Mouse (Mus musculus): ENCODE measurements around the gene Muc2.
"Not testable (repeated sequence)": the region's sequence is repeated elsewhere in the genome, so short reads cannot be mapped to it uniquely, and the experiment has no call there.

The Muc2 gene

DNA sequence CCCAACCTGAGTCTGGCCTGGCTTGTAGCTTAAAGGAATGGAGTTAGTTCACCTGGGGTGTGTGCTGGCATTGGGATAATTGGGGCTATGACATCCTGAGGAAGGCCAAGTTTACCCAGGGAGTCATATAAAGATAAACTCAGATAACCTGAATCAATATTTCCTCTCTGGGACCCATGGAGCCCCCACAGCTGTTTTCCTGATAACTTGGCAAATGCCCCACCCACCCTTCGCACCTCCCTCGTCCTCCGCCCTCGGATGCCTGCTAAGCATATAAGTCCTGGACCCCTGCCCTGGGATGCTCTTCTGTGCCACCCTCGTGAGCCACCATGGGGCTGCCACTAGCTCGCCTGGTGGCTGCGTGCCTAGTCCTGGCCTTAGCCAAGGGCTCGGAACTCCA lies at the start of gene Muc2:
TSS of gene Muc2 (plus strand) at position 301 of the 400 bp plus-strand sequence.
- no peak for DNase-seq

DNA sequence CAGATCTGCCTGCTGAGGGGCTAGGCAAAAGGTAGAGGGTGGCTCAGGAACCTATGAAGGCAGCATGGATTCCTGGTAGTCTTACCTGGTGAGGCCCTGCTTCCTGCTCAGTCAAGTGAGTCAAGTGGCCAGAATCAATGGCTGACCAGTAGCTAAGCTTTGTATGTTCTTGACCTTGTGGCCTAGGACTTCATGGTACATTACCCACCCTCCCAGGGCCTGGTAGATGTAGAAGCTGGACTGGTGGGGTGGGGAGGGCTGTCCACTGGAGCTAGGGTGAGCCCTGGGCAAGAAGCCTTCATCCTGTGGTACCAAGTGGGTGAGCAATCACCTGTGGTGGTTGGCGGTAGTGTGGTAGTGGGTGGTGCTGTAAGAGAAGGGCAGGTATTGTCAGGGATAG lies 47.8 kb upstream of the Muc2 start:
- no peak for DNase-seq

GRCm38 (mm10) chr7:141643160-141643559 lies 47.0 kb upstream of the Muc2 start:
- DNase-seq: no peak

DNA sequence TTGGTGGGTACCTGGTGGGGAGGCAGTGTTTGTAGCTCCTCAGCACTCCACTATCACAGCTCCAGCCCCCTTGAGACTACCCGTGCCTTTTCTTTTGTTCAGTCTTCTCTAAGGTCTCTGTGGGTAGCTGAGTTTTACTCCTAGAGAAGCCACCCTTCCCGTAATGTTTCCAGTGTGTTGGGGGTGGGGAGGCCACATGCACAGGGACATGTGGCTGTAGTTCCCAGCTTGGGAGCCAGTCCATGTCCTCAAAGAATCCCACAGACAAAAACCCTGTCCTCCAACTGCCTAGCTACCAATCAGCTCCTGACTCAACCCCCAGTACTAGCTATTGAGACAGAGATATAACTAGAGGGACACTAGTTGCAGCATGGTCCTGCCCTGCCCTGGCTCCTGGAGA lies 43.1 kb upstream of the Muc2 start:
- DNase-seq: no peak

GRCm38 (mm10) chr7:141647815-141648214 lies 42.3 kb upstream of the Muc2 start:
- no peak for DNase-seq

DNA sequence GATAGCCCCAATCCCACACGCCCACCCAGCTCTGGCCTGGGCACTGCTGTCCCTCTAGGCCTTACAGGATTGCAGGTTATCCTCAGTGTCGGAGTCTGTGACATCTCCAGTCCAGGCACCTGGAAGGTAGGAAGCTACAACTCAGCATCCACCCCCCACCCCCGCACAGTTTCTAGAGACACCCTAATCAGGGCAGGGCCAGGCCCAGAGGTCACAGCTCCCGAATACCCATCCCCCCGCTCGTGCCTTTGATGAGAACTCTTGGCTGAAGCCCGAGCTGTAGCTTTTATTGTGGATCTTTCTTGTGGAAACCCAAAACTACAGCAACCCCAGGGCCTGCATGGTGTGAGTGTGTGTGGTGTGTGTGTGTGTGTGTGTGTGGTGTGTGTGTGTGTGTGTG lies 37.9 kb upstream of the Muc2 start:
- DNase-seq: no peak

DNA sequence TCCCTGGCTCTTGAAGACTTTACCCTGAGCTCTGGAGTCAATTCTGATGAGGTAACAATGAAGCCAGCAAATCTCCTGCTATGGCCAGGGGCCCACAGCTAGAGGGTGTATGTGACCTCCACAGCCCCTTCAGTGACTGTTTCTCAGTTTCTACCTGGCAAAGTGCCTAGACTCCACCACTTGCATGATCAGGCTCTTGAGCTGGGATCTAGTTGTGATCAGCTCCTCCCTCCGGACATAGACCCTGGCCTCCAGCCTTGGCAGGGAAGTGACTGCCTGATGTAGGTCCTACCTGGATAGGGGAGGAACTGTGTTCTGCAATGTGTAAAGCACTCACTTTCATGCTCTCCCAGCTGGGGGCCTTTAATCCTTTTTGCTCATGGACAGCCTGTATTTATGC lies 29.8 kb upstream of the Muc2 start:
- no peak for DNase-seq

DNA sequence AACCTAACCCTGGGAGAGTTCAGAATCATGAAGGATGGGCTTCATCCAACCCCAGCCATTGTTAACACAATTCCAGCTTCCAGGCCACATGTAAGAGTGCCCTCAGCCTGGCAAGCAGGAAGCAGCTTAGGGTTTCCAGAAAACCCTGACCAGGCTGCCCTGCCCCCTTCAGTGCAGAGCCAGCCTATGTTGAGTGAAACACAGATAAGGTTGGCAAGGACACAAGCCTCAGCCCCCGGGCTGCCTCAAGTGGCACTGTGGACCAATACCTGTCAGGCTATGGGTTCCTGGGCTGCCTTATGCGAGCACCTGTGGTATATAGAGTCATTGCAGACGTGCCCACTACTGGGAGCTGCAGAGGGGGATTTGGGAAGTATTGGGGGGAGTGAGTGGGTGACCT lies 28.7 kb upstream of the Muc2 start:
- DNase-seq: no peak

- no peak for DNase-seq
Observed at GRCm38 (mm10) chr7:141662223-141662622, 27.9 kb upstream of the Muc2 start.

DNA sequence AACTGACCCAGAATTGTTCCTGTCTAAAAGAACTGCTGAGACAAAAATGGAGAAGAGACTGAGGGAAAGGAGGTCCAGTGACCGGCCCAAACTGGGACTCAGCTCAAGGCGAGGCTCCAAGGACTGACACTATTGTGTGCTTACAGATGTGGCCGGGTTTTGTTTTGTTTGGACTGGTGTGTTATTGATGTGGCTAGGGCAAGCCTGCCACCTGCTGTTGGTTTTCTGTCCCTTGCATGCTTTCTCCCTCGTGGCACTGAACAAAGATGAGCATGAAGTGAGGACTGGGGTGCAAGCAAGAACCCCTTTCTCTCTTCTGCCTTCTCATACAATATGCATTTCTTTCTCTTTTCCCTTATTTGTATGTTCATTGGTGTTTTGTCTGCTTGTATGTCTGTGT lies 23.9 kb upstream of the Muc2 start:
- peak; percentile 50 for DNase-seq

DNA sequence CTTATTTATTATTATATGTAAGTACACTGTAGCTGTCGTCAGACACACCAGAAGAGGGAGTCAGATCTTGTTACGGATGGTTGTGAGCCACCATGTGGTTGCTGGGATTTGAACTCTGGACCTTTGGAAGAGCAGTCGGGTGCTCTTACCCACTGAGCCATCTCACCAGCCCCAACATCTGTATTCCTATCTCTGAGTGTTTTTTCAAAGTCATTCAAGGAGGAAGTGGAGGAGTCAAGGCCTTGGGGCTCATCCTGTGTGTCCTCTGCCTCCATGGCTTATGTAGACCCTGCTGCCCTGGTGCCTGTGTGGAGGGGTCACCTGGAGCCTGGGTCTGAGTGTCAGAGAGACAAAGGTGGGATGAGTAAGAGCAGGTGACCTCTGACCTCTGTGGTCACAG lies 21.0 kb upstream of the Muc2 start:
- DNase-seq: not testable (repeated sequence)

GRCm38 (mm10) chr7:141670999-141671398 lies 19.1 kb upstream of the Muc2 start:
- peak; percentile 41 for DNase-seq

- DNase-seq: no peak
Observed at GRCm38 (mm10) chr7:141671626-141672291, 18.4 kb upstream of the Muc2 start.

GRCm38 (mm10) chr7:141678922-141679321 lies 11.2 kb upstream of the Muc2 start:
- DNase-seq: no peak

DNA sequence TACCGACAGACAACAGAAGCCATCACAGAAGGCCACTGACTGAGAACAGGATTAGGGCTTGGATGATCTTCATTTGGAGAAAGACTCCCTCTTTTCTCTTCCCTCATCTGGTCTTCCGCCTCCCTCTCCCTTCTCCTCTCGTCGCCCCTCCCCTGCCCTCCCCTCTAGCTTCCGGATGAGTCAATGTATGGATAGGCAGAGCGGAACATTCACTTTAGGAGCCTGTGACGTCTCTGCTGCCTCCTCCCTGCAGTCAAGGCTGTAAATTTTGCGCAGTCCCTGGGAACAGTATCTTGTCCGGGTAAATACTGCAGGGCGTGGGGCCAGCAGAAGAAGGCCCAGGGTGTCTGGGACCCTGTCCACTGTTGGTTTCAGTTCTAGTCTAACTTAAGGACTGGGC lies 2.8 kb upstream of the Muc2 start:
- no peak for DNase-seq

- DNase-seq: no peak
Observed at GRCm38 (mm10) chr7:141693591-141694273, 3.6 kb downstream of the Muc2 start.

- DNase-seq: no peak
Observed at GRCm38 (mm10) chr7:141694274-141694639, 4.1 kb downstream of the Muc2 start.

DNA sequence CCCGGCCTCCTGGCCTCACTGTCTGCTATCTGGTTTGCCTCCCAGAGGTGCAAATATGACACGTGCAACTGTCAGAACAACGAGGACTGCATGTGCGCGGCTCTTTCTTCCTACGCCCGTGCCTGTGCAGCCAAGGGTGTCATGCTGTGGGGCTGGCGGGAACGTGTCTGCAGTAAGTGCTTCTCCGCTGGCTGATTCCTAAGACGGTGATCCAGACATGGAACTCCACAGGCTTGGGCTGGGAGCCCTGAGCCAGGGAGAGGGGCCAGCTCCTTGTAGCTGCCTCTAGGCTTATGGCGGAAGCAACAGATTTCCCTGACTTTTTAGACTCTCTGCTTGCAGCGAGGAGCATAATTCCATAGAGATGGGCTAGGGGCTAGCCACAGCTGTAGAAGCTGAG lies 6.4 kb downstream of the Muc2 start:
- no peak for DNase-seq

- DNase-seq: no peak
Observed at GRCm38 (mm10) chr7:141699556-141700220, 9.5 kb downstream of the Muc2 start.

GRCm38 (mm10) chr7:141747451-141748100 lies 57.4 kb downstream of the Muc2 start:
- peak; percentile 5 for DNase-seq

- no peak for DNase-seq
Observed at GRCm38 (mm10) chr7:141752513-141752912, 62.4 kb downstream of the Muc2 start.

DNA sequence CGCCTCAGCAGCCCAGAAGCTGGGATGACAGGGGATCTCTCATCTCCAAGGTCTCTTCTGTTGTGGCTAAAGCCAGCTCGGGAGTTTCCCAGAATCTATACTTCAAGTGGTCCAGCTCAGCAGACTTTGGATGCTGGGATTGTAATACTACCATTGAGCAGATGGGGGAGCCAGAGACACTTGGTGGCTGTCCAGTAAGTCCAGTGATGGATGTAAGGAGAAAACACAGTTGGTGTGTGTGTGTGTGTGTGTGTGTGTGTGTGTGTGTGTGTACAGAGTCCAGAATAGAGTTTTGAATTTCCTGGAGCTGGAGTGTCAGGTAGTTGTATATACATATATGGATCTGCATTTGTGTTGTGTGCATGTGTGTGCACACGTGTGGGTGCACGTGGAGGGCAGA lies 65.7 kb downstream of the Muc2 start:
- peak; percentile 79 for DNase-seq

DNA sequence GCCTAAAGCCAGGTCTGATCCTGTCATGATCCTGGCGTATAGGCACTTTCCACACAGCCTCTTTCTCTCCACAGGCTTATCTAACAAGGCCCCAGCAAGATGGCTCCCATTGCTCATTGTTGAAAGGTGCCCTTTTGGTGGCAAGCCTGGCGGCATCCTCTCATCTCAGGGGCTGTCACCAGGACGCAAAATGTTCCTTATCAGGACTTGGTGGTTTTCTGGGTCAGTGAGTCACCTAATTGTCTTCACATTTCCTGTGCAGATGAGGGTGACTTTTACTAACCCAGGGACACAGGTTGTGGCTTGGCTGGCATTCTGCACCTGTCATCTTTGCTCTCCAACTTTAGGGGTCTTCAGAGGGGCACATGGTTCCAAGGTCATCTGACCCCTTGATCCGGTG lies 68.2 kb downstream of the Muc2 start:
- DNase-seq: no peak

- no peak for DNase-seq
Observed at GRCm38 (mm10) chr7:141770521-141770920, 80.4 kb downstream of the Muc2 start.

All from cerebellum, adult 9-10 months (tissue).